Mouse (Mus musculus): ENCODE data around the gene Ntn1.

Ntn1 gene

GRCm38 (mm10) chr11:68381318-68381717 lies 19.3 kb downstream of the Ntn1 start:
- no peak for DNase-seq

- DNase-seq, result no peak
Observed at GRCm38 (mm10) chr11:68378946-68379764, 21.5 kb downstream of the Ntn1 start.

- no peak for DNase-seq
Observed at GRCm38 (mm10) chr11:68378419-68378818, 22.2 kb downstream of the Ntn1 start.

GRCm38 (mm10) chr11:68373105-68373504 lies 27.5 kb downstream of the Ntn1 start:
- DNase-seq, result no peak

GRCm38 (mm10) chr11:68371609-68372008 lies 29.0 kb downstream of the Ntn1 start:
- DNase-seq, result no peak

- DNase-seq, result no peak
Observed at GRCm38 (mm10) chr11:68356901-68357300, 43.7 kb downstream of the Ntn1 start.

DNA sequence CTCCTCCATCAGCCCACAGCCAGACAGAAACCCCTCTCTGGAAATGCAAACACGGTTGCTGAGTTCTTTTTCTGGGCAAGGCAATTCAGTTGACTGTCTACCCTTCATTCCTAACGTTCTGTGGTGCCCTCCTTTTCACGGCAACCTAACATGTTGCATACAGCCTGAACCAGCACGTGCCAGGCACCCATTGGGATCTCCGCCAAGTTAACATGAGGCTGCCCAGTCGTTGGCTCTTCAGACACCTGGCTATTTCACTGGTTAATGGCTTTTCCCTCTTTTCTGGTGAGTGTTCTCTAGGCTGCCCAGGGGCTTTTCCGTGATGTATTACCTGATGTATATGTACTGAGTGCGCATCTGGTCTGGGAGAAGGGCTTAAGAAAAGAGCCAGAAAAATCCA lies 45.1 kb downstream of the Ntn1 start:
- DNase-seq, result no peak

DNA sequence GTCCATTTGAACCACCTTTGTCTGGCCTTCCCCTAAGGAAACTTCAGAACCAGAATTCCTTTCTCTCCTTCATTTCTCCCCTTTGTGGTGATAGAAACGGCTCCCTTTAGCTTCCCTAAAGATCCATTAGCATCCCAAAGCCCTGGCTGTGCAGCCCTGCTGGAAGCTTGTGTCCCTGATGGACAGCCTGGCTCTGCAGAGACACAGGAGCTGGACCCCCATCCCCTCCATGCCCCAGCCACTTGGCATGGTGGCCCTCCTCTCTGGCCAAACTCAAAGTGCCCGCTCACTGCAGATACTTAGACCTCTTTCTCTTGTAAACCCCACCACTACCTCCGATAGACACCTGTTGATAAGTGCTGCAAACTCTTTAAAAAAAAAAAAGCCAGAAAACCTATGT lies 45.8 kb downstream of the Ntn1 start:
- no peak for DNase-seq

GRCm38 (mm10) chr11:68352236-68352635 lies 48.4 kb downstream of the Ntn1 start:
- DNase-seq, result no peak

GRCm38 (mm10) chr11:68348851-68349250 lies 51.8 kb downstream of the Ntn1 start:
- DNase-seq, result no peak

DNA sequence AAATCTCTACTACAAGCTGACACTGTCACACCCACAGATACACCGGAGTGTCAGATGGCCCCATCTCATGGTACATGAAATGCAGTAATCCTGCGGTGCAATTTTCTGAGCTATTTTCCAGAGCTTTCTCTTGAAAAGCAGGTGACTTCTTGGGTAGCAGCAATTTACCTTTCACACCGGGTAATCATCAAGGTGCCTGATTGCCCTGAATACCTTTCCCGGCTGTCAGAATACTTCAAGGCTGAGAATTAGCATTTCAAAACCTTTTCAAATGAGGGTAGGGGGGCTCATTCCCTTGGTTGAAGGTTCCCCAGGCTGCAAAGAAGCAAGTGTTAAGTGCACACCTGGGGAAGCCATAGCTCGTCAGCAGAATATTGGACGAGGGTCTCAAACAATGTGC lies 52.5 kb downstream of the Ntn1 start:
- DNase-seq, result no peak

DNA sequence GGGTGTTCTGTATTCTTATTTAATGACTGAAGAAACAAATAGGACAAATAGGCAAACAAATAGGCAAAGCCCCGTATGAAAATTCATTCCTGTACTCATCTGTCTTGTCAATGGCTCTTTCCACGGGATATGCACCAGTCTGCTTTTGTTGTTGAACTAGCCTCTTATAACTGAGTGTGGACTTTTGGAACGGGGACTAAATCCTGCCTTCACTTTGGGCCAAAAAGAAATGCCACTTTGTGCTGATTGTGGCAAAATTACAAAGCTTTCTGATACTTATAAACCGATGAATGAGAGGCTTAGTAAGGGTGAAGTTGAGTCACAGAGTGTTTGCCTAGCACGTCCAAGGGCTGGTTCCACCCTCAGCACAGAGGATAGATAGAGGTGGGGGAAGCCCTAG lies 53.1 kb downstream of the Ntn1 start:
- no peak for DNase-seq

DNA sequence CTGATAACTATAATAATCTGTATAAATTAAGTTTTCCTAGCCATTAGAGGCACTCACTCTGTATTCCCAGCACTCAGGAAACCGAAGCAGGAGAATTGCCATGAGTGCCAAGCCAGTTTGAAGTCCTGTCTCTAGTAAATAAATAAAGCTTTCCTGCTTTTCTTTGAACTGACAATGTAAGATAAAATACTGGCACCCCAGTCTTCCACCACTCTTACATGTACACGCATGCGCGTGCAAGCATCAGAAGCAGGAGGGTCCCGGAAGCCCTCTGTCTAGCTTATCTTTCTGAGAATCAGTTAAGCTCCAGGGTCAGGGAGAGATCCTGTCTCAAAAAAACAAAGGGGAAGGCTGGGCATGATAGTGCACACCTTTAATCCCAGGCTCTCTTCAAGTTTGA lies 54.5 kb downstream of the Ntn1 start:
- no peak for DNase-seq

DNA sequence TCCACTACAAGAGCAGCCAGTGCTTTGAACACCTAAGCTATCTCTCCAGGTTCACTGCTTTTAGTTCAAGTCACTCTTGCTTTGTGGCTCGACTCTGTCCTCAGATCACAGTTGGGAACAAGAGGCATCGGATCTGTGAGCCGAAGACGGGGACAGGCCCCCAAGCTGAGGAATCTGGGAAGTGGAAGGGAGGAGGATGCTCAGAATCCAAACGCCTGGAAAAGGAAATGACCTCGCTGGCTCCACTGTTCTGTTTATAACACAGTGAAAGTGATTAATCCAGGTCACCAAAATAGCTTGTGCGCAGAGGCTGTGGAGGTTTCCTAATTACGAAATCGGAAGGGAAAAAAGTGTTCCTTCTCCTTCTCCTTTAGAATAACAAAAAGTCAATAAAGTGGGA lies 56.4 kb downstream of the Ntn1 start:
- peak; percentile 50 for DNase-seq

DNA sequence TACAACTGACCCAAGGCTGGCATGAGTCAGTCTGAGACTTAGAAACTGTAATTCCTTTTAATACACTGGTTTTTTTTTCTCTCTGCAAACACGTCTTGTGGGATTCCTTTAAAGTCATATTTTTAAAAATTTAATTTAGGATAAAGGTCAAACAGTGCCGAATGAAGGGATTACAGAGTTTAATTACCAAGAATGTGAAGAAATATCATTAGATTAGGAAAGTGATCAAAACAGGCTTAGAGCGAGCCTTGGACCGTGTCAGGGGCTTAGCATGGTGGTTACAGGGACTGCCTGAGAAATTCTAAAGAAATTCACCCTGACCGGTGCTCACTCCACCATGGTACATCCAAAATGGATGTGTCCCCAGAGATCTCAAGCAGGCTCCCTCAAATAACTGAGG lies 57.9 kb downstream of the Ntn1 start:
- DNase-seq, result no peak

GRCm38 (mm10) chr11:68342003-68342400 lies 58.6 kb downstream of the Ntn1 start:
- peak; percentile 62 for DNase-seq

DNA sequence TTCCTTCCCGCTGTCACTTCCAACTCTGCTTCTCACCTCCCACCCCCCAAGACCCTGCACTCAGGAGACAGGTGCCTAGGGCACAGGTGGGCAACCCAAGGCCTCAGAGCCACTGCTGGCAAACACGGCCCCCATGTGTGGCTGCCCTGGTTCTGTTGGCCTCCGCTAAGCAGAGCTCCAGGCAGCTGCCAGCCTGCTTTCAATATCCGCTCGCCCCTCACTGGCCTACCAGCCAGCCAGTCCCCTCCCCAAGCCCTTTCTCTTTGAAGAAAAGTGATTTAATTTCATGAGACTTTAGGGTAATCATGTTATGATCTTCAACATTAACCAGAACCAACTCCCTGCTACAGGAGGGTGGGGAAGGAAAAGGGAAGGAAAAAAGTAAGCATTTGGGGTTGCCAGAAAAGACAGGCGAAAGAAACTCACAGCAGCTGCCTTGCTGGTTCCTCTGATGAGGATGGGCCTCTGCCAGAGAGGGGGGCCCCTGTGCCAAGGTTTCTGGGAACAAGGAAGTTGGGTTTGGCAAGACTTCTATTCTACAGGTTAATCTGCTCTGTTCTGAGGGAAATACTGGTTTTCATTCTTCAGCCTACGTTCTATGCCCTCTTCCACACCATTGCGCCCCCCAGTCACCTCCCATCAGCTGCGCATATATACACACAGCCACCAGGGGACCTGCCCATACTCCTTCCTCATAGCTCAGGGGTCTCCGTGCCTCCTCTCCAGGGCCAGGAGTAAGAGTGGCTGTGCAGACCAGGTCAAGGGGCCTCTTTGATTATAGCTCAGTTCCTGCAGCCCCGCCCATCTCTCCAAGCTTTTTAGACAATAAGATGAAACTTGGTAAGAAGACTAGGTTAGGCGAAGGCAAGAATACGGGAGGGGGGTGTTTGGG lies 59.3 kb downstream of the Ntn1 start:
- peak; percentile 68 for DNase-seq

DNA sequence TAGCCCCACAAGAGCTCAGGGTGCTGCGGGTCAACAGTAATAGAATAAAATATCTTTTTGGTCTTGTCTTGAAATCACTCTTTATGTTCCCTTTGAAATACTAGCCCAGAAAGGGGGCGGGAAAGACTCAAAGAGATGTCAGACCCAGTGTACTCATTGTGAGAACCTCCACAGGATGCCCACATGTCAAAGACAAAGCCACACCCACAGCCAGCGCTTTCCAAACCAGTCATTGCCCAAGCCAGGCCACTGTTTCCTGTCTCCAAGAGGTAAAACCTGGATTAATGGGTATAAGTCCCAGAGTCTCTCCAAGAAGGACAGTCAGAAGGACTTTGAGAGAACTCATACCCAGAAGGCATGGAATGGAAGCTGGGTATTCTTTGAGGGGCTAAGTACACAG lies 60.3 kb downstream of the Ntn1 start:
- DNase-seq, result no peak

- no peak for DNase-seq
Observed at GRCm38 (mm10) chr11:68339856-68340255, 60.8 kb downstream of the Ntn1 start.

GRCm38 (mm10) chr11:68339331-68339730 lies 61.3 kb downstream of the Ntn1 start:
- no peak for DNase-seq

GRCm38 (mm10) chr11:68331676-68332265 lies 68.9 kb downstream of the Ntn1 start:
- no peak for DNase-seq

- DNase-seq, result no peak
Observed at GRCm38 (mm10) chr11:68331117-68331437, 69.5 kb downstream of the Ntn1 start.

DNA sequence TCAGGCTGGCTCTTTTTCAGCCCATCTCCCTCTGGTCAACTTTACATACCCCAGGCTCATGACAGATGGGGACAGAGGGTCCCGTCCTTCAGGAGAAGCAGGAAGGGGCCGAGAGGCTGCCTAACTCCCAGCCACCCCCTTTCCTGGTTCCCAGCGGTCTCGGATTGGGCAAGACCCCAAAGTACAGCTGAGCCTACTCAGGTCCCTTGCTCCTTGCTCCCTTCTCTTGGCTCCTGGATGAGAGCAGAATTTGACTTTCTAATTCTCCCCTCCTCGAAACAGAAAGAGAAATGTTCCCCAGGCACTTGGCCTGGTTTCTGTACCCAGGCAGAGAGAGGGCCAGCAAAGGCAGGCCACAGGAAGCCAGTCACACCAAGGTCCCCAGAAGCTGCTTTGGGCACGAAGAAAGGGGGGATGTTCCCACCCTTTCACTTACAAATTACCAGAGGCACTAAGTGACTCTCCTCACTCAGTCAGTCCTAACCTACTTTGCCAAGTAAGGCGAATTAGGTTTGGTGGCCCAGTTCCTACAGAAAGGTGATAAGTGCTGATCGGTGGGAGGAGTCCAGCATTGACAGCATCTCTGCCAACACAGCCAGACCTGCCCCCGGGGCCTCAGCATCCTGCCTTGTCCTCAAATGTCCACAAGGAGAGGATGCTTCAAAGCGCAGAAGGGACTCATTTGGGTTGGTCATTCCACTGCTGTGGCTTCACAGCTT lies 70.1 kb downstream of the Ntn1 start:
- no peak for DNase-seq
